Mouse (Mus musculus): ENCODE measurements around the gene Fam8a1. TPM values are rescaled to one million over a fixed set of nuclear protein-coding genes. Genes with fewer than 3 reads are reported as not detected.

The Fam8a1 gene
- total RNA-seq, 2 experiments from 2014 or later = 31.7 to 37.0 TPM

Other genes starting within 250 kb of the Fam8a1 start
- 100 to 1,000 TPM; 133 to 144 TPM for gene Cap2, start 167.7 kb upstream of the Fam8a1 start, total RNA-seq (2021)
- 10 to 100 TPM; 33.6 to 40.2 TPM for gene Nup153, start 58.4 kb downstream of the Fam8a1 start, total RNA-seq (2021)